Mouse (Mus musculus): ENCODE data around the gene Rbpj.
A peak's percentile ranks its signal among the peaks of the same experiment; 100 is the strongest.
"Not testable (repeated sequence)": the region's sequence is repeated elsewhere in the genome, so short reads cannot be mapped to it uniquely, and the experiment has no call there.

Gene Rbpj

GRCm38 (mm10) chr5:53511426-53511825 is 45.5 kb downstream of the Rbpj start:
- no peak for DNase-seq (ENCODE audit: low spot score in 2 of 2)

DNA sequence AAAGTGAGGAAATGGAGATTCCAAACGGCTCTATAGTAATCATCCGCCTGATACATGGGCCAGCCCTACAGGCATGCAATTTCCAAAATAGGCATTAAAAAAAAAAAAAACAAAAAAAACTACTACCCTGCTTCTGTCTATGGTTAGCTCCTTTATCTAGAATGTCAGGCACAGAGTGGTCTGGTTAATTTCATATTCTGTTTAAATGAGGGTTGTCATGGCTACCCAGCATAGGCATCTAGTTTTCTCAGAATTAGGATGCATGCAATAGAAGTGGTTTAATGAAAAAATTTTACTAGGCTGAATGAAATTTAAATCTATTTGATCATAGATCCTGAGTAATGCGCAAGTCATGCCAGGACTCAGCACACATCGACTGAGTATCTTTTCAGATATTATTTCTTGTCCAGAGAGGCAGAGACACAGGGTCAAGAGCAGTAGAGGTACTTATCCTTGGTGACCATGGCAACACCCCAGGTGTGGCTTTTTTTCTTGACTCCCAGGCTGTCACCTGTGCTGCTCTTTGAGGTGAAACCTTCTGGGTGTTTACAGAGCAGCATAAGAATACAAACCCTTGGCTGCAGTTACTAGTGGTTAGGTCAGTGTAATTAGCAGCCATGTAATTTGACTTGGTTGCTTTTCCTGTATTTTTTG is 49.1 kb downstream of the Rbpj start:
- no peak for DNase-seq (ENCODE audit: low spot score in 2 of 2)

DNA sequence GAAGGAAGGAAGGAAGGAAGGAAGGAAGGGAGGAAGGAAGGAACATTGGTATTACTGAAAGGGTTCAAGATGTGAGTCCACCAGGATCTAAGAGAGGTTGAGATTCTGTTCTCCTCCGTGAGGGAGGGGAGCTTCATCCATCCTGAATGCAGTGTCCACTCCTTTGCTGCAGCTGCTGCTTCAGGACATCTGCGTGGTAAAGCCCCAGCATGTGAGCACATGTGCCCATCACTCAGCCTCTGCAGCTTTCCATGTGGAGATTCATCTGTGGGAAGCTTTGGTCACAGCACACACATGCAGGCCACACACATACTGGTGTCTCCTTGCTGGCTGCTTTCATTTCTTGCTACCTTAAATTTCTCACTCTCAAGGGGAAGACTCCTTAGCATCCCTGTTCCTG is 50.5 kb downstream of the Rbpj start:
- no peak for DNase-seq (ENCODE audit: low spot score in 2 of 2)

- no peak for DNase-seq (ENCODE audit: low spot score in 2 of 2)
These were observed 51.9 kb downstream of the Rbpj start for GRCm38 (mm10) chr5:53517802-53518201.

GRCm38 (mm10) chr5:53519131-53519530 is 53.2 kb downstream of the Rbpj start:
- DNase-seq (ENCODE audit: low spot score in 2 of 2) = no peak

DNA sequence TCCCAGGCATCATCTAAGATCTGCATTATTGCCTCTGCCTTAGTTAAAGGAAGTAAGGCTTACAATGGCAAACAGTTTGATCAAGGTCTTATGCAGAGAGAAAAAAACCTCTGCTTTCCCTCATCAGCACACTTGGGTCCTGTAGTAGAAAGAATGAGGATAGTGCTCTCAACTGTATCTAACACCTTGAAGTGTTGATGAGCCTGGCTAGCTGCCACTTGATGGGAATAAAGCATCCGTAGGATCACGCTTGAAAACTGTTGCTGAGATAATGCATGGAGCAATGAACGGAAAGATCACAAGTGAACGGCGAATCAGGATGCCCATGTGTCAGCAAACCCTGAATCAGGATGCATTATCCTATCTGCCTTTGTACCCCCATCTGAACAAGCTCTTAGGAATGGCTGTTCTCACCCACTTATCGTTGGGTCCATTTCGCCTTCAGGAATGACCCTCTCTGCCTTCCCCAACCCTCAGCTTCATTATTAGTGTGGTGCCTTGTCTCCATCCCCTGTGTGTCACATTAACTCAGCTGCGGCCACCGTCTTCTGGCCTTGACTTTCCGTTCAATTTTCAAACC is 54.1 kb downstream of the Rbpj start:
- no peak for DNase-seq (ENCODE audit: low spot score in 2 of 2)

DNA sequence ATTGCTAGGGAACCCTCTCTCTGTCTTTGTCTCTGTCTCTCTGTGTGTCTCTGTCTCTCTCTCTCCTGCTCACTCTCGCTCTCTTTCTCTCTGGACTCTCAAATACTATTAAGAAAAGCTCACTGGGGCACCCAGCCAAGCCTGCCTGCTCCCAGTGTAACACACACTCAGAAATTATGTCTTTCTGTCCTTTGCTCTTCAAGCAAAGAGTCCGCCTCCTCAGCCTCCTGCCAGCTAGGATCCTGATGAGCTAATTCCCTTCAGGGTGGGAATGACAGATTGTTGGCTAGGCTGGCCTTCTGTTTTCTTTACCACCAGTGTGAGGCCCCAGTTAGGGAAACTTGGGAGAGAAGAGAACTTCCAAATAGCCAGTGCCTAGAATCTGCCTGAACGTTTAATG is 57.1 kb downstream of the Rbpj start:
- peak; percentile 7 to 18 for DNase-seq (ENCODE audit: low spot score in 2 of 2)

DNA sequence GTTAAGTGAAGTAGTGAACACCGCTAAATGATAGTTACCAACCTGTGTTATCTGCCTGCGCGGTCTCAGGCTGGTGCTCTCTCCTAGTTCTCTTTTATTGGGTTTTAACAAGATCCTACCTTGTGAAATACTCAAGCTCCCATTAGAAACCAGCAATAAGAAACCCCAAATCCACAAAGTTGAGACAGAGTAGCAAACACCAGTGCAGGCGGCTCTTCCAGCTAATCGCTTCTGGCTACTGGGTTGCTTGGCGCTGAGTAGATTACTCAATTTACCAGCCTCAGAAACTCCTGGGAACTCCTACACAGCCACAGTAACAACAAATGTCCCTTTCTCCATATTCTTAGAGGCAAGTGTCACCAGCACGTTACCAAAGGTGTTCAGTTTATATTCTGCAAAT is 58.2 kb downstream of the Rbpj start:
- DNase-seq (ENCODE audit: low spot score in 2 of 2) = no peak

DNA sequence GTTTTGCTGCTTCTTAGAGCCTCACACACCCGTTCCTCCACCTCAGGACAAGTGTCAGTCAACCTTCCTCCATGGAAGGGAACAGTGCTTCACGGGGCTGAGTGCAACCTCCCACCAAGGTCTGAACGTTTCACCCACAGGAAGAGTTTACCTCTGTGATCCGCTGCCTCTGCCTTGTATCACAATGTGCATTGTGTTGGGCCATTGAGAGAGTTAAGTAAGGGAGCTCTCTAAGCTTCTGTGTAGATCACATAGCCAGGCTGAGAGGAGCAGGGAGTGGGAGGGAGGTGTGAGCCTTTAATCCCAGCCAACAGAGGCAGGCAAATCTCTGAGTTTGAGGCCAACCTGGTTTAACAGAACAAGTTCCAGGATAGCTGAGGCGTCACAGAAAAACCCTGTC is 58.9 kb downstream of the Rbpj start:
- DNase-seq (ENCODE audit: low spot score in 2 of 2) = no peak

DNA sequence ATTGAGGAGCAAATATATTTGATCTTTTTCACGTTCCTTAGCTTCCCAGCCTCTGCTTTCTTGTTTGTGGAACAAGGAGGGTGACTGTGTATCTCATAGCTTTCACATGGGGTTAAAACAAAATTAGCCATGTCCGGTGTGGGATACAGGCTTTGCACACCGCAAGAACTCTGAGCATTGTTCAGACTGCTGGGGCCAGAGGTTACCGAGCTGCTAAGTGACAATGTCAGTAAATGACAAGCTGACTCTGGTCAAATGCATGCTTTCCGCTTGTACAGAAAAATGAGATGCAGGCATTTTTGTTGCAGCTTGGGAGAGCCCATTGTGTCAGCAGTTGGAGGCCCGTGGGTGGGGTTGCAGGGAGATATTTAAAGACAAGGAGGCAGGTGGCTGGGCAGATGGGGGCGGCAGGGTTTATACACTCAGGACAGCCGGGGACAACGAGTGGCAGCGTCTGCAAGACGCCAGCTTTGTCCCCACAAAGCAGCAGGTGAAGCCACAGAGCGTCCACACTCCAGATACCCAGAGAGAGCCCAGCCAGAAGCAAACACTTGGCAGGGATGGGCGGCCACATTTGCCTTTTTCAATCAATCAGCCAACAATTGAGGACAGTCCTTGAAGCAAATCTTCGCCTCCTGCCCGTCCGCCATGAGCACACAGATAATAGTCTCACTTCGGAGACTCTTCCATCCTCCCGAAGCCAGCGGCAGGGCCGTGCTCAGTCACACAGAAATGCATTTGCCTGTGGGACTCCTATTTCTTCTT is 59.5 kb downstream of the Rbpj start:
- peak; percentile 44 to 45 for DNase-seq (ENCODE audit: low spot score in 2 of 2)

DNA sequence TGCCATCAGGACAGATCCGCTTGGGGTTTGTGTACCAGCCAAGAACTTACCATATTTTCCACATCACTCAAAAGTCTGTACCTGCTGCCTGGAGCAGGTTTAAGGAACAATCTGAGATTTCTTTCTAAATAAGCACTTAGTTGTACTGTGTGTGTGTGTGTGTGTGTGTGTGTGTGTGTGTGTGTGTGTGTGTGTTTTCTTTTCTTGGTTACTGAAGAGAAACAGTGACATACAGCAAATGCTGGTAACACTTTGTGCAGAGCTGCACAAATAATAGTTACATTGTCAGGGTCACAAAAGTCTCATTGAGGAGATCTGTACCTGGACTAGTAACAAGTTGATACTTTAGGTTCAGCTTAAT is 60.1 kb downstream of the Rbpj start:
- no peak for DNase-seq (ENCODE audit: low spot score in 2 of 2)

GRCm38 (mm10) chr5:53529846-53530245 is 63.9 kb downstream of the Rbpj start:
- DNase-seq (ENCODE audit: low spot score in 2 of 2) = no peak

- DNase-seq (ENCODE audit: low spot score in 2 of 2) = no peak
These were observed 69.1 kb downstream of the Rbpj start for GRCm38 (mm10) chr5:53535096-53535495.

DNA sequence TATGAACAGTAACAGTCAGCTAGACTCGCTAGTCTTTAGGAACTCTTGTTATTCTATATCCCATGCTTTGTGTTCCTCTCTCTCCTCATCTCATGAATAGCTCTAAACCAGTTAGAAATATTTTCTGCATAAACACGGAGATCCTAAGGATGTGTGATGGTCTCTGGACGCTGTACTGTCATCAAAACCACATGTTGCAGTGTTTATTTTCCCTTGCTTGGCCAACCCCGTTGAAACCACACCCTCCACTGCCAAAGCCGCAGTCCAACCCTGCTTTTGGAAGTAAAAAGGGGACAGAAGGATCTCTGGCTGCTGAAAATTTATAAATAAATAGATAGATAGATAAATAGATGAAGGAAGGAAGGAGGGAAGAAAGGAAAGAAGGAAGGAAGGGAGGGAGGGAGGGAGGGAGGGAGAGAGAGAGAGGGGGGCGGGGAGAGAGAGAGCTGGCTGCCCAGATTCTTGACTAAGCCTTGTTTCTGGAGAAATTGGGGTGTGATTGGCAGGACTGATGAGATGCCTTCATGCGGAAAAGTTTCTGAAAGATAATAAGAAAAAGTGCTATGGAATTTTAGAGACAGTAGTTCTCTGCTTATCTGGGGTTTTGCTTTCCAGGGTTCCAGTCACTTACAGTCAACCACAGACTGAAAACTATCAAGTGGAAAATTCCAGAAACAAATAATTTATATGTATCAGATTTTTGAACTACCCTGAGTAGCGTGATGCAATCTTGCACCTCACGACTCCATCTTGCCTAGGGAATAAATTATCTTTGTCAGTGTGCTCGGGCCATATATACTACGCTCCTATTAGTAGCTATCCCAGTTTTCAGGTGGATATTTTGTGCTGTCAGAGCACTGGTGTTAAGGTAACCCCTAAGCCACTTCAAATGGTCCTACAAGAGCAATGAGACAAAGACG is 70.9 kb downstream of the Rbpj start:
- DNase-seq (ENCODE audit: low spot score in 2 of 2) = no peak

DNA sequence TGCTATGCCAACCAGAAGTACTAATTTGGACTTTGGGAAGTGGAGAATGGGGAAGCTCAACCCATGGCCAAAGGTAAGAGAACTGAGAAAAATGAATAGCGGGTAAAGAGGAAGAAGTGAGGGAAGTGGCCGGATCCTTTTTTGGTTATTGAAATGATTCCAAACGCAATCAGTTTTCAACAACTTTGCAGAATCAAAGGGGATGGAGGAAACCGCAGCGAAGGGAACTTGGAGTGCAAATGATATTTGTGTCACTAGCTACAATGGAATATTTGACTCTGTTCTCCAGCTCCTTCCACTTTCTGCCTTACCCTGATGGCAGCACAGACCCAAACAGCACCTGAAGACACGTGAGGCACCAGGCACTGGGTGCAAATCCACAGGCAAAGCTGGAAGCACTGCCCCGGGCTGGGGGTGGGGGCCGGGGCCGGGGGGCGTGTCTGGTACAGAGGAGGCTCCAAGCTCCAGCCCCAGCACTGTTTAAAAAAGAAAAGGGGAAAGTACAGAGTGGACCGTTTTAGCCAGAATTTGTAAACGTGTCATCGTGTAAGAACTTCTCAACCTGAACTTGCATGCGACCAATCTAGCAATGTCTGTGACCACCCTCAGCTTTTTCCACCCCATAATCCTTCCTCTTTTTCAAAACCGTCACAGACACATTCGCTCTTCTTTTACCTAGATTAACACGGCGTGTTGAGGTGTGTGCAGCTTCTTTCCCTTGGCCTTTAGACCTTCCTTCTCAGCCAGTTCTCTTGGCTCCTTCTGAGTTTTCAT is 74.1 kb downstream of the Rbpj start:
- DNase-seq (ENCODE audit: low spot score in 2 of 2) = no peak

GRCm38 (mm10) chr5:53542073-53542472 is 76.1 kb downstream of the Rbpj start:
- no peak for DNase-seq (ENCODE audit: low spot score in 2 of 2)

DNA sequence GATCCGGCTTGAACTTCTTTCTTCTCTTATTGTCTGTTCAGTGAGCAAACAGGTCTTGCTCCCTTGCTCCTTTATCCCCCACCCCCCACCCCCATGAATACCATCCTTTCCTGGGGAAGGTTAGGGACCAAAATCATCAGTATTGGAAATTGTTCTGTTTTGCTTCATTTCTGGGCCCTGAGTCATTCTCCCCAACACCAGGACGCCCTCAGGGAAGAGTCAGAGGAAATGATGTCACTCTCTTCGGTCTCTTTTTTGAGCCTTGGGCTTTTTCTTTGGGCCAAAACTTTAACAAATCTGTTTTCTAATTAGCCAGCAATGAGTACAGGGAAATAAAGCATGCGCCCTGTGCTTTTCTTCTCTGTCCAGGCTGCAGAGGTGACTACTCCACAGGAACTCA is 77.4 kb downstream of the Rbpj start:
- no peak for DNase-seq (ENCODE audit: low spot score in 2 of 2)

- no peak for DNase-seq (ENCODE audit: low spot score in 2 of 2)
These were observed 78.0 kb downstream of the Rbpj start for GRCm38 (mm10) chr5:53543945-53544344.

DNA sequence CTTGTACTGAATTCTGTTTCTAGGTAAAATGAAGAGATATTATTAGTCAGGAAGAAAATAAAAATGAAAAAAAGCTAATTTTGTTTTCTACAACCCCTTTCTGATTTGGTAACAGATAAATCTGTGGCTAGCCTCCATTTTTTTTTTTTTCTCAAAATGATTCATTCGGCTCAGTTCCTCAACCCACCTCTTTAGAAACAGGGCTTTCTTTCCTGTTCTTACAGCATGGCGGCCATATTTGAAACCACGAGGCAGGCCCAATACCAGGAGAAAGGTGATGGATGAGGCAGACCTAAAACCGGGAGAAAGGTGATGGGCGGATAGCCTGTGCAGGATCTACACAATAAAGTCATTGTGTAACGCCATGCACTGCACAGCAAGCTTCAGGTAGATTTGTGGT is 80.5 kb downstream of the Rbpj start:
- DNase-seq (ENCODE audit: low spot score in 2 of 2) = no peak

DNA sequence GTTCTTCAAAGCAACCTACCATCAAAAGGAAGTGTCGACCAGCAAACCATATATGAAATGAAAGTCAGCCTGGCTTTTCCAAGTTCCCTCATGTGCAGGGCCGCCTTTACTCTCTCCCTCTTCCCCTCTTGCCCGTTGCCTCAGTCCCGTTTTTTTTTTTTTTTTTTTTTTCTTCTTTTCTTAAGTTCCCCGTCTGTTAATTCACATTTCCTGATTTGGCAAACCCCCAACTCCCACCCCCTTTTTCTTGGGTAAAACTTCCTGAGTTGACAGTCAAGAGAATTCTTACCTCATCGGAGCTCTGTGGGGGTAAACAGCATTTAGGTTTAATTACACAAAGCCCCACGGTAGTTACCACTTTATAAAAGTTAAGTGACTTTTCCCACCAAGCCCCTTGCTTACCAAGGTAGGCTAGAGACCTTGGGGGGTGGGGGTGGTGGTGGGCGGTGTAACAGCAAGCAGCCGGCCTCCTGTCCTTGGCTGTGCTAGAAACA is 81.1 kb downstream of the Rbpj start:
- DNase-seq (ENCODE audit: low spot score in 2 of 2) = no peak

GRCm38 (mm10) chr5:53550329-53550728 is 84.4 kb downstream of the Rbpj start:
- not testable (repeated sequence) for DNase-seq (ENCODE audit: low spot score in 2 of 2)

All from frontal cortex, postnatal 25 days (tissue).